Mouse (Mus musculus) liver, embryonic 14.5 days (tissue): ENCODE results near the gene Pomc.

Experiments
- CTCF ChIP-seq: IDR thresholded peaks from 2 replicates; pipeline ENCODE4 v1.5.1; 2016; ENCODE audit warnings: antibody characterized with exemption, low read depth, control low read depth
- EP300 ChIP-seq: IDR thresholded peaks from 2 replicates; pipeline ENCODE4 v1.6.1; 2016; ENCODE audit warnings: antibody characterized with exemption, low read depth

DNA sequence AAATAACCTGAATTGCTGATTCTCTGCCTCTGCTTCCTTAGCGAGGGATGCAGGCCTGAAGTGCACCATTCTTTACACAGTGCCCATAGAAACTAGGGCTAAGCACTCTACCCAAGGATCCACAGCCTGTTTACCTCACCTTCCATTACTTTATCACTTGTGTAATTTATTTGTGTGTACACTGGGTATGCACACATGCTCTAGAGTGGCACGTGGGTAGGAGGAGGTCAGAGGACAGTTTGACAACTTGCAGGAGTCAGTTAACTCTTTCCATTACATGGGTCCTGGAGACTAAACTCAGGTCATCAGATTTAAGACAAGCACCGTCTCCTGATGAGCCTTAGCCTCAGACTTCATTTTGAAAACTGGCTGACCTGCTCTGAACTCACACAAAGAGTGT lies 36.2 kb upstream of the Pomc start:
- TF ChIP-seq CTCF (no peak), EP300 (no peak)
